Comparison of ENCODE assay signal across 19 mouse cellular contexts in genomic region chr14:86300811-86301210, GRCm38 (mm10).
DNase-seq lines count a peak whose midpoint lies in the region; ATAC-seq and TF ChIP-seq lines count a peak whose summit lies in the region.
"Had no signal": no experiment of that assay in that cellular context is flagged by ENCODE, and none has a peak within 500 bp of the region (broad histone marks: within the 10 kb centered on the region; RNA-seq: fewer than 3 reads in every experiment).

No protein-coding gene starts in this region.

- 41% methylated on average over 1 of the region's 1 CpGs for WGBS in kidney, adult 2 months
- WGBS in kidney, embryonic 15.5 days: 70% methylated on average over 1 of the region's 1 CpGs
- 31% methylated on average over 1 of the region's 1 CpGs for WGBS in liver, adult 2 months
- WGBS in liver, postnatal 0 days (ENCODE audit: insufficient replicate concordance): 66% methylated on average over 1 of the region's 1 CpGs

- no peaks in the 10 kb centered on the region for H3K27me3 ChIP-seq in kidney, adult 2 months (replicated peaks; ENCODE audit: control insufficient read depth, insufficient read depth, low read length)
- no peaks in the 10 kb centered on the region for H3K27me3 ChIP-seq in kidney, embryonic 15.5 days
- H3K27me3 ChIP-seq in liver, adult 2 months (ENCODE audit: control insufficient read depth, insufficient read depth, low read length): no peaks in the 10 kb centered on the region
- H3K27me3 ChIP-seq in liver, postnatal 0 days (ENCODE audit: insufficient read depth, low read length): no peaks in the 10 kb centered on the region
- H3K27me3 ChIP-seq: CH12.LX had no signal

- no peaks in the 10 kb centered on the region for H3K36me3 ChIP-seq in kidney, adult 2 months (ENCODE audit: control insufficient read depth, insufficient read depth, low read length)
- no peaks in the 10 kb centered on the region for H3K36me3 ChIP-seq in kidney, embryonic 15.5 days
- H3K36me3 ChIP-seq in liver, adult 2 months (ENCODE audit: control insufficient read depth, insufficient read depth, low read length): no peaks in the 10 kb centered on the region
- no peaks in the 10 kb centered on the region for H3K36me3 ChIP-seq in liver, postnatal 0 days (replicated peaks; ENCODE audit: insufficient read depth, low read length)
- H3K36me3 ChIP-seq: G1E had no signal

- H3K79me2 ChIP-seq in liver, adult 2 months (ENCODE audit: control insufficient read depth, insufficient read depth, low read length): no peaks in the 10 kb centered on the region

- DNase-seq in kidney, adult 2 months: peak; percentile 62
- DNase-seq in liver, adult 2 months (ENCODE audit: extremely low read depth, low read depth, low spot score): peak; percentile 84
- no peak for DNase-seq in liver, postnatal 0 days
- DNase-seq: adrenal gland, adult 2 months; adrenal gland, adult 8-10 months; adrenal gland, postnatal 10 days; adrenal gland, postnatal 14 days; adrenal gland, postnatal 25 days; adrenal gland, postnatal 36 days; B cell, adult 2 months; cerebellum, adult 11 months; cerebellum, adult 11-12 months; cerebellum, adult 18-20 months had no signal

- ATAC-seq in kidney, embryonic 15.5 days (replicated peaks; ENCODE audit: low FRiP score): no peak
- no peak for ATAC-seq in liver, postnatal 0 days
- ATAC-seq: activated CD4-positive, CD25-positive, alpha-beta regulatory T cell, adult 4 months; CD4-positive, CD25-positive, alpha-beta regulatory T cell, adult 4 months; Patski had no signal

- no peak for TF ChIP-seq EP300 in liver, postnatal 0 days (IDR thresholded peaks at IDR 0.05; ENCODE audit: low read depth)

- H3K9me3 ChIP-seq in kidney, embryonic 15.5 days (replicated peaks): no peaks in the 10 kb centered on the region
- no peaks in the 10 kb centered on the region for H3K9me3 ChIP-seq in liver, postnatal 0 days (ENCODE audit: low read length)

- H3K27ac ChIP-seq in kidney, adult 2 months (ENCODE audit: insufficient read depth, low read depth, low read length): no peak overlapping the region
- H3K27ac ChIP-seq in kidney, embryonic 15.5 days: no peak overlapping the region
- H3K27ac ChIP-seq in liver, adult 2 months (replicated peaks; ENCODE audit: insufficient read depth, low read depth, low read length): no peak overlapping the region
- H3K27ac ChIP-seq in liver, postnatal 0 days (ENCODE audit: low read depth): no peak overlapping the region

- TF ChIP-seq POLR2A in kidney, adult 2 months (IDR thresholded peaks at IDR 0.05; ENCODE audit: low read depth, low read length): no peak
- TF ChIP-seq POLR2A in liver, adult 2 months (IDR thresholded peaks at IDR 0.05; ENCODE audit: extremely low read depth, insufficient read depth, low read length): no peak

- no peak overlapping the region for H3K9ac ChIP-seq in kidney, embryonic 15.5 days
- H3K9ac ChIP-seq in liver, adult 2 months (ENCODE audit: low read depth, low read length): no peak overlapping the region
- no peak overlapping the region for H3K9ac ChIP-seq in liver, postnatal 0 days (replicated peaks)

- H3K4me2 ChIP-seq in kidney, embryonic 15.5 days: no peak overlapping the region
- H3K4me2 ChIP-seq in liver, postnatal 0 days (ENCODE audit: low read depth, low read length): no peak overlapping the region

- no peak overlapping the region for H3K4me3 ChIP-seq in kidney, adult 2 months (ENCODE audit: insufficient read depth, low read depth, low read length)
- no peak overlapping the region for H3K4me3 ChIP-seq in kidney, embryonic 15.5 days (replicated peaks)
- H3K4me3 ChIP-seq in liver, adult 2 months (ENCODE audit: insufficient read depth, low read depth, low read length): no peak overlapping the region
- no peak overlapping the region for H3K4me3 ChIP-seq in liver, postnatal 0 days (ENCODE audit: low read depth, low read length)

- peaks cover 8% of the 10 kb centered on the region for H3K4me1 ChIP-seq in kidney, adult 2 months (ENCODE audit: control insufficient read depth, insufficient read depth, low read length)
- H3K4me1 ChIP-seq in kidney, embryonic 15.5 days: no peaks in the 10 kb centered on the region
- peaks cover 15% of the 10 kb centered on the region for H3K4me1 ChIP-seq in liver, adult 2 months (ENCODE audit: control insufficient read depth, insufficient read depth, low read length)
- H3K4me1 ChIP-seq in liver, postnatal 0 days (ENCODE audit: insufficient read depth): no peaks in the 10 kb centered on the region

- no peak for TF ChIP-seq CTCF in kidney, adult 2 months (conservative IDR thresholded peaks at IDR 0.05; ENCODE audit: insufficient read depth, insufficient read length, low read depth, low read length)
- TF ChIP-seq CTCF in liver, adult 2 months (IDR thresholded peaks at IDR 0.05; ENCODE audit: low read depth, low read length): no peak
- no peak for TF ChIP-seq CTCF in liver, postnatal 0 days (IDR thresholded peaks at IDR 0.05; ENCODE audit: low read depth)
